Mouse (Mus musculus) urinary bladder, postnatal 4 days (tissue): ENCODE data around the gene Tdrd6.
A peak's percentile ranks its signal among the peaks of the same experiment; 100 is the strongest.

ENCODE experiments used
- DNase-seq, 2 experiments: peaks; one replicate each; pipeline ENCODE4 v3.0.0; 2021 to 2022; ENCODE audit warnings: low spot score in 2 of 2

Gene Tdrd6

GRCm38 (mm10) chr17:43629496-43630426 lies at the start of gene Tdrd6:
Tdrd6 (minus strand) TSS chr17:43630299.
- DNase-seq, result no peak

DNA sequence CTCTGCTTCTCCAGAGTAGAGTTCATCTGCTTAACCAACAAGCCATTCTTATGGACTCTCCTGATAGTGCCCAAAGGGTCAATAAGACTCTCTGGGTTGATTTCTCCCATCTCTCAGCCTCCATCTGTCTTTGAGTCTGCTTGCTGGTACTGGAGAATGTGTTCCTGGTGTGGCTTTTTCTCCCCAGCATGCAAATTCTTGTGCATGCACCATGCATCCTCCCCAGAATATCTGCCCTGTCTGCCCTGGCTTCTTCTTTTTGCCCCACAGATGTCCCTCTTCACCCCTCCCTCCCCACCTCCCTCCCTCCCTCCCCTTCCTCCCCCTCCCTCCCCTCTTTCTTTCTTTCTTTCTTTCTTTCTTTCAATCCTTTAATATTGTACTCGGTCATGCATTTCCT lies 47.2 kb upstream of the Tdrd6 start:
- no peak for DNase-seq

GRCm38 (mm10) chr17:43676241-43676640 lies 46.1 kb upstream of the Tdrd6 start:
- no peak for DNase-seq

DNA sequence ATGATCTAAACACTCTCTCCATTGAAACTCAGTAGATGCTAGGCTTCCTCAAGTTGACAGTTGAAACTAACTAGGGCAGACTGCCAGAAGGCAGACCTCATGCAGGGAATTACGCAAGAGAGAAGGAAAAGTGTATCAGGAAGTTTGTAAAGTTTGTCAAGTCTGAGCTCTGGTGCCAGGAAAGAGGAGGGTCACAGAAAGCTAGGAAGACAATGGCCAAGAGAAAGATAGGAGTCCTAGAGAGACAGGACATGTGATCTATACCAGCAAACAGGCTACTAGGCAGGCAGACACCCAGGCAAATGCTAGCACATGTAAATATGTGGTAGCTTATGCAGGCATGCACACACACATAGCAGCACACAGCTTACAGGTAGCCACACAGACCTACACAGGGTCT lies 45.1 kb upstream of the Tdrd6 start:
- DNase-seq, result no peak

DNA sequence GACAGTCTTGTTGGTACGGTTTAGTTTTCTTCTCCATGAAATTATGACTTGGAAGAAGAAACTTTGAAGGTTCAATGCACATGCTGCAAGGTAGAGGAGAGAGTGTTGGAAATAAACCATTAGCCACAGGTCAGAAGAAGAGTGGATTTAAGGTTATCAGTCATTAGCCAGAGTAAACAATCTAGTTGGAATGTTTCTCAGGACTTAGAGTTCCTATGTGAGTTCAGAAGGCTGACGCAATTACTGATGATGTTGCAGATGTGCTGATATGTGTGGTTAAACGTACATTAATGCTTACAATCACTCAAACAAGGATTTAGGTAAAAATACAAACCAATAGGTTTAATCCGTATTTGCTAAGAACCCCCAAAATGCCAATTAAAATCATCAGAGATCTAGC lies 41.8 kb upstream of the Tdrd6 start:
- DNase-seq, result no peak

DNA sequence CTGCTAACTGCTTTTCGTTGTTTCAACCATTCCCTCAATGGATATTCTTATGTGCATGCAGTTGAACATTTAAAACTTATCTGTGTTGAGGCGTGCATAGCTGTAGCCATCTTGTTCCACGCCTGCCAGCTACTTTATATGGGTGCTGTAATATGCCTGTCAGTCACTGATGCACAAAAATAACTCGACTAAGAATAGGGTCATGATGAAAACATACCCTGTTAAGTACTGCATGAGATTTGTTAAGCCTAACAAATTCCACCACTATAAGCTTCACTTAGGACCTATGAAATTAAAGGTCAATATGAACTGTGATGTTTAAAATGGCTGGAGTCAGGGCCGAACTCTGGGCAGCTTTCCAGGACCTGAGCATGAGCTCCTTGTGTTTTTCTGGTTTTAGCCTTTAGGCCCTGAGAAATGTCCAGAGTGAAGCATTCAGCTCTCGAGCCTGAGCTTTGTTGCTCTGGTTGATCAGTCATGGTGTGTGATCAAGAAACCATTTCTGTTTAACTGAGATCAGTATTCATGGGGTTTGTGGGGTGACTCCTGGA lies 39.1 kb upstream of the Tdrd6 start:
- no peak for DNase-seq

DNA sequence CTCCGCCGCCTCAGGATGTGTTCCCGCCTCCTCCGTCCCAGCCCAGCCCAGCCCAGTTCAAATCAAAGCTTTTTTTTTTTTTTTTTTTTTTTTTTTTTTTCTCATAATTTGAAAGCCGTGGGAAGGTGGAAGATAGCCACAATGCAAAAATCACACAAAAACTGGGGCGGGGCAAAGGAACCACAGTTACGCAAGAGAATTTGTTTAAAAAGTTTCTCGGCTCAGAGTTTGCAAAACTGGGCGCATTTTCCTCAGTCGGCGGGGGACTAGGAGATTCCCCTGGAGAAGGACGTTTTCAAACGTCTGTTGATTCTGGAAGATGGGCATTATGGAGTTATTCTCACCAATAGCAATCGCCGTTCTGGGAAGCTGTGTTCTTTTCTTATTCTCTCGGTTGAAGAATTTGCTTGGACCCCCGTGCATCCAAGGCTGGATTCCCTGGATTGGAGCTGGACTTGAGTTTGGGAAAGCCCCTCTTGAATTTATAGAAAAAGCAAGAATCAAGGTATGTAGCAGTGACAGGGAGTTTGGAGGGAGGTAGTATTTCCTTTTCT lies 37.3 kb upstream of the Tdrd6 start, which contains the start of gene Cyp39a1:
Cyp39a1 (plus strand) TSS at position 136 of the 554 bp plus-strand sequence.
- DNase-seq, result no peak

GRCm38 (mm10) chr17:43666576-43667289 lies 36.6 kb upstream of the Tdrd6 start, which contains the start of gene Slc25a27:
Slc25a27 (minus strand) TSS chr17:43667214.
- DNase-seq, result peak; percentile 82 to 83

- DNase-seq, result no peak
Observed at GRCm38 (mm10) chr17:43651314-43652046, 21.4 kb upstream of the Tdrd6 start.

DNA sequence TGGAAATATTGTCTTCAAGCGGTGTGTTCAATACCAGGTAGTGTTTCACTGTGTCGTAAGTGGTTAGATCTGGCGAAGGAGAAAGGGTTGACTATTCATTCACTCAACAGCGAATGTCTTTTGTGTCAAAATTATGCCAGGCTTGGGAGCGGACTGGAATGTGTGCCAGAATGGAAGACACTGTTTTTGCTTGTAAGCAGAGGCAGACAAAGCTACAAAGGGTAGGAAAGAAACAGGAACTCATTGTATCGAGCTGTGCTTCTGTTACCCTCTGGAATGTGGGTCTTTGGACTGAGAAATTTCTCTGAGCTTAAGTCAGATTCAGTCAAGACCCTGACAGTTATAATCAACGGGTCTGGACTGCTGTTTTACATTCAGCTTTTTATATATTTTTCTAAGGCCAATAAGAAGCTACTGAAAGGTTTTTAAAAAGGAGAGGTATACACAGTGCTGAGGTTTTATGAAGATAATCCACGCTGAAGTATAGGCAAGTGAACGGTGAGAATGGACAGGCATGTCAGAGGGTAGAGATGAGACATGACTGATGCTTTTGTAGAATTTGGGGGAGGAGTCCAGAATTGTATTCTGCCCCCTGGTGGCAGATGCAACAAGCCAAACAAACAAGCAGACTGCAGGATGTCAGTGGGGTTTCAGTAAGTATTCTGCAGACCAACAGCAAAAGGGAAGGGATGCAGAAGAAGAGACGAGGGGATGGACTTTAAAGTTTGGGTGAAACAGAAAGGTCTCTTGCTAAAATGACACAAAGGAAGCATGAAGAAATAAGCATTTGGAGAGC lies 19.7 kb upstream of the Tdrd6 start:
- DNase-seq, result no peak

- no peak for DNase-seq
Observed at GRCm38 (mm10) chr17:43646925-43647324, 16.8 kb upstream of the Tdrd6 start.

GRCm38 (mm10) chr17:43645136-43645535 lies 15.0 kb upstream of the Tdrd6 start:
- DNase-seq, result no peak

GRCm38 (mm10) chr17:43644375-43644774 lies 14.3 kb upstream of the Tdrd6 start:
- no peak for DNase-seq

- DNase-seq, result no peak
Observed at GRCm38 (mm10) chr17:43643191-43643590, 13.1 kb upstream of the Tdrd6 start.

GRCm38 (mm10) chr17:43640825-43641224 lies 10.7 kb upstream of the Tdrd6 start:
- DNase-seq, result no peak

DNA sequence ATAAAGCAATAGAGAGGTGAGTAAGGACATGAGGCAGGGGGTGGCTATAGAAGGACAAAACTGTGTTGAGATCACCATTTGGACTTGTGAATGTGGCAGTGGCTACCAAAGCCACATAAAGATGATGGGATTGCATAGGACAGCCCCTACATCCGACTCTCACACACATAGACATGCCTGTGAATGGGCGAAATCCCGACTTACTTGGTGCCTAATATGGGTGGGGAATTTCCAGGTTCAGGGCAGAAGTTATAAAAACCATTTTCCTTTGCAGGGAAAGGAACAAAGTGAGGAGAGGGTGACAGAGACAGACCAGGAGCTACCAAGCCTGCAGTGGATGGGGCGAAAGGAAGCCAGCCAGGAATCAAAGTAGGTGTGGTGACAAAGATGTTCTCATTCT lies 7.0 kb upstream of the Tdrd6 start:
- no peak for DNase-seq

- no peak for DNase-seq
Observed at GRCm38 (mm10) chr17:43630427-43630760, 295 bp upstream of the Tdrd6 start.

DNA sequence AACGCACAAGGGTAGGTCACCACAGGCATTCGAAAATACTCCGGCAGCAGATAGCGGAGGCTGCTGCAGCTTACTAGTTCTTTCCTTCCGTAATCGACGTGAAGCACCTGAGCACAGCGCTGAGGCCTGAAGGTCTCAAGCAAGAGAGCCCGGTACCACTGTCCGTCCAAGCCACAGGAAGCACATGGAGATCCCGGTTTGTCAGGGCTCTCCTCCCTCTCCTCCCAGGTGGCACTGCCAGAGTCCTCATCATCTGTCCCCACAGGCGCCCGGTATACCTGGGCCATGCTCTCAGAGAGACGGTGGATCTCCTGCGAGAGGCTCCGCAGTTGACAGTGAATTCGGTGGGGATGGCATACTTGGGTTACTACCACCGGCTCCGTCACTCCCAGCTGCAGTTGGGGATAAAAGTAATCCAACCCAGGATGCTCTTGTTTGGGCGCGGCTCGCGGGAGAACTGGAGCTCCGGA lies 1.0 kb downstream of the Tdrd6 start:
- DNase-seq, result no peak

DNA sequence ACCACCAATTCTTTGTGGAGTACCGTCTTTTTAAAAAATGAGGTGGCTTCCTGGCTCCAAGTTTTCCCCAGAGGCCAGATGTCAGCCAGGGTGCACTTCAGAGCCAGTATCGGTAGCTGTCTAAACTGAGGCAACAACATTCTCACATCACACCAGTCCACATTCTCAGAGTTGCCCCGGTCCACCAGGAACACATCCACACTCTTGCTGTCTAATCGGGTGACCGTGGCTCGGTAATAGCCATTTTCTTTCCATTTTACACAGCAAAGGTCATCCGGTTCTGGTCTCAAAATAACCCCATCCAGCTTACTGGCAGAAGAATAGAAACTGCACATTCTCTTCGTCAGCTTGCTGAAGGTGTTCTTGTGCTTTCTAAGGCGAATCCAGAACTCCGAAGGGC lies 1.9 kb downstream of the Tdrd6 start:
- DNase-seq, result no peak

DNA sequence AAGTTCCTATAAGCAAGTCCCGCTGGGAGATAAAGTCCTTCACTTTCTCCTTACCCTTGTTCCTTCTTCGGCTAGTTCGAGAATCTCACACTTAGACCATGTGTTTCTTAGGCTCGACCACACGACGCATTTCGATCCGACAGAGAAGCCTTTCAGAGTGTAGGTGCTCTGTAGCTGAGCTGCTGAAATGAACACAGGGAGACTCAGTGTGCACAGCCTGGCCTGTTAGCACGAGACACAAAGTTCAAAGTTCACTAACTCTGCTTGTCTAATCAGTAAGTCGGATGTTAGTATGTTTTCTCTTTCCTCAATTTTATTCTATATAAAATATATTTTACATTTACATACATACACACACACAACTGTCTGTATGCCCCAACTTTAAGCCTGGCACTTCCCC lies 8.0 kb downstream of the Tdrd6 start:
- no peak for DNase-seq

GRCm38 (mm10) chr17:43619156-43619555 lies 10.9 kb downstream of the Tdrd6 start:
- DNase-seq, result no peak
